Mouse (Mus musculus): ENCODE data around the gene Dmac2.
"Not testable (repeated sequence)": the region's sequence is repeated elsewhere in the genome, so short reads cannot be mapped to it uniquely, and the experiment has no call there.

Dmac2 gene

DNA sequence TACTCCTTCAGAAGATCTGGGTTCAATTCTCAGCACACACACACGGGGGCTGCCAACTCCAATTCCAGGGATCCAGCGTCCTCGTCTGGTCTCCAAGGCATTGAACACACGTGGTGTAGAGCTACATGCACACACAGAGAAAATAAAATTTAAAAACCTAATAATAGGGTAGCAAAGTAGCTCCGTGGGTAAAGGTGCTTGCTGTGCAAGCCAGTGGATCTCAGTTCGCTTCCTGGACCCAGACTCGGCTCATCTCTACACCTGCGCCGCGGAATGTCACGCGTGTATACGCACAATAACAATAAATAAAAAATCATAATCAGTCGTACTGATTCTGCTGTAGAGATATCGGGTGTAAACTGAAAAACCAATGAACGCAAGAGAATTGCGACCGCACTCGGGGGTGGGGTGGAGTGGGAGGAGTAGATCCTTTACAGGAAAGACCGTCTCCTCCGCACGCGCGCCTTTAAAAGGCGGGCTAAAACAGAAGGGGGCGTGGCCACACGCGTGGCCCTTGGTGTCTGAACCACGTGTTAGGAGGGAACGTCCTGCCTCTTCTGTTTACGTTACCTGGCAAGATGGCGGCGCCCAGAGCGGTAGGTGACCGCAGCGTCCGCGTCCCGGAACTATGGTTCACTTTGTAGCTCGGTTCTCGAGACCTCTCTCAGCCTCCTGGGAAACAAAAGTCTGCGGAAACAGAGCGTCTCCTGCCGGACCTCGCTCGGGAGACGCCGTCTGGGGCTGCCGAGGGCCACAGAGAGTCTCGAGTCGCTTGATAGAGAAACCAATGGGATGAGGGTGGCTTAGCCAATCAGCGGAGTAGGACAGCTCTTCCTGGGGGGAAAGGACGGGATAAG lies at the start of gene Dmac2:
Gene Dmac2, plus strand, starts transcription at position 550 of the 857 bp plus-strand sequence.
- DNase-seq, result peak; percentile 90

DNA sequence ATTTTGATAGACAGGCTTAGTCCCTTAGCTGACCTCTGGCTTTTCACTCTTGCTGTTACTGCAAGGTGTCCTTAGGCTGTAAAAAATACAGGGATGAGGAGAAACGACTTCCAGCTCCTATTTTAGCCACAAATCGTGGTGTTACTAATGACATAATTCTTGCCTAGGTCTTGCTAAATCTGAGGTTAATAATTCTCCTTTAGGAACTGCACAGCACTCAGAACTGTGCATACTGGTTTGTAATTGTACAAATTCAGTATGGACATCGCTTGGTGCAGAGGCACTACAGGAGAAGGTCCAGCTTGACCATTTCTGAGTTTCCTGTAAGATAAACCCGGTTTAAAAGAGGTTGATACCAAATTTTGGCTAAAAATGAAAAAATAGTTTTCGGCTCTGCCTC lies 45.4 kb upstream of the Dmac2 start:
- not testable (repeated sequence) for DNase-seq

- DNase-seq, result no peak
Observed at GRCm38 (mm10) chr7:25575105-25575504, 44.1 kb upstream of the Dmac2 start.

GRCm38 (mm10) chr7:25575870-25576269 lies 43.3 kb upstream of the Dmac2 start:
- DNase-seq, result no peak

DNA sequence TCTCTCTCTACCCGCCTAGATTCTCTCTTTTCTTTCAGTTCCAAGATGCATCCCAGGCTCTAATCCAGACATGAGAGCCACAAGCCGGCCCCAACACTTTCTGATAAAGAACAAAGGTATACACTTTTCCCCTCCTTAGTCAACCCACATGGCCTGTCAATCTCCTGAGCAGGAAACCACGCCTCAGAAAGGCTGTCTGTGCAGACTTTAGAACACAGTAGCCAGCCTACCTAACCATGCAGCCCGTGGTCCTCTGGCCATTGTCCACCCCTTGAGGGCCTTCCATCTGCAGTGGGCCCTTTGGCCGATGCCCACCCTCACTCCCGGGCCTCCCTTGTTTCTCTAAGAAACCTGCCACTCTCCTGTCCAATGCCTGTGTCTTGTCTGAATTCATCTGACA lies 42.9 kb upstream of the Dmac2 start:
- DNase-seq, result not testable (repeated sequence)

DNA sequence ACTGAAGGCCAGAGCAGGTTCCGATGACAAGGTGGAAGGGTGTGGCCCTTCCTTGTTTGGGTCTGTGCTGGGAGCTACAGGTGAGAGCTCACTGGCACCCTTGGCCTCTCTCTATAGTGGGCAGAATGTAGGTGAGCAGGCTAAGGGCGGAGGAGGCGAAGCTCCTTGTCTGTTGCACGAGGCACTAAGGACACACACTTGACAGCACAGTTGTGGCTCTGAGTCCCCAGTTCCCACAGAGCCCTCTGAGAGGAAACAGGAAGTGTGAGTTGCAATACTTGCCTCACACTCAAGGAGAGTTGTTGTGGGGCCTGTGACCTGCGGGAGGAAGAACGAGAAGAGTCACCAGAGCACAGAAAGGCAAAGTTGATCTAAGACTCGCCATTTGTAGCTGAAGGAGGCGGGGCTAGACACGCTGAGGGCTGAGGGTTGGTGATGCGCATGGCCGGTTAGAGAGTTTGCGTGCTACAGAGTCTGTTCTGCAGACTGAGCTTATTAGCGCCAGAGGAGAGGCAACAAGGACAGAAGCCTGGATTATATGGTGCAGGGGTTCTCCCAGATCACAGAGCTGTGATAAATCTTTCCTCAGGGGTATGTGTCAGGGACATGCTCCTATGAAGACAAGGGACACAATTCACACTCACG lies 42.3 kb upstream of the Dmac2 start:
- not testable (repeated sequence) for DNase-seq

GRCm38 (mm10) chr7:25579441-25579840 lies 39.8 kb upstream of the Dmac2 start:
- DNase-seq, result no peak

DNA sequence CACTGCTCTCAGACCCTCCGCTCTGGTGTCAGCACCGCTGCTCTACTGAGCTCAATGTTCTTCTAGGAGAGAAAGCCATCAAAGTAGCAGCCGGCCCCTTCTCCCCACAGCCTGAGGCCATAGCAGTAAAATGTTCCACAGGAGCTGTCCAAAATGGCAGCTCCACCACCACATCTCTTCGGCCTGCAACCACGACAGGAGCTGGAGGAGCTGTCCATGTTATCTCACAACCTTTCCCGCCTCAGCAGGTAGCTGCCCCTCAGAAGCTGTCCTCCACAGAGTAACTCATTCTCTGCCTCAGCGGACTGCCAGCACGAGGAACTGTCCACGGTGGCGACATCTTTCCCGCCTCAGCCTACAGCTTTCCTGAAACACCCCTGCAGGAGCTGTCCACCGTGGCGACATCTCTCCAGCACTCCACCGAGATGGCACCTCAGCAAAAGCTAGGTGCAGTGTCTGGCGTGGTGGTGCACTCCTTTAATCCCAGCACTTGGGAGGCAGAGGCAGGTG lies 36.9 kb upstream of the Dmac2 start:
- no peak for DNase-seq

- no peak for DNase-seq
Observed at GRCm38 (mm10) chr7:25584651-25585050, 34.6 kb upstream of the Dmac2 start.

DNA sequence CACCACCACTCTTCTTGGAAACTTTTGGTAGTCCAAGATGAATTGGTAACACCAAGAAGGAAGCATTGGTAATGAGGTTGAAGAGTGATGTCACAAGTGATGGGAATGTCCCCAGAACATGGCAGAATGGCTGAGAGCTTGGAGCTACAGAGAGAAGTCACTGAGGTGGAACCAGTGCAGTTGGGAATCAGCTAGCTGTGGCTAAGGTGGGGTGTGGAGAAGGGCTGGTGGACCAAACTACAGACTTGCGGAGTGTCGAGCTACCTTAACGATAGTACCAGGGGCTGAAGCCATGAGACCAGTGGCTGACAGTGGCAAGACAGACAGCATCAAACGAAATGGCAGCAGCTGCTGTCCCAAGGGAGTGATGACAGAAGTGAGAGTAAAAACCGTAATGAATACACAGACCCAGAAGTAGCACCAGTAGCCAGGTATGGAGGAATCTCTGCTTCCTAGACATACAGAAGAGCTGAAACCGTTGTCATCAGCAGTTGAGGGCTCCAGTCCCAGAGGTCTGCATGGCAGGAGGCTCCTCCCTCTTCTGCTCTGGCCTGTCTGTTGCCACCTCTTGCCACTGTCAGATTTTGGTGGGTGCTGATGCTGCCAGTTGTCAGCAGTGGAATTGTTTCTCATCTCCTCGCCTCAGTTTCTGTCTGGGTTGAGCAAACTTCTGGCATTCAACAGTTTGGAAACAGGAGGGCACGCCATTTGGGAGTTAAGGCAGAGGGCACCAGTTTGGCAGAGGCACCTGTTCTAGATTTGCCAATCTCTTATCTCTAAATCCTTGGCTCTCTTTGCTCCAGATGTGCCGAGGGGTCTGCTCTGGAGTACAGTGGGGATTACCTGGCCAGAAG lies 33.6 kb upstream of the Dmac2 start:
- no peak for DNase-seq

- no peak for DNase-seq
Observed at GRCm38 (mm10) chr7:25591226-25591625, 28.0 kb upstream of the Dmac2 start.

- no peak for DNase-seq
Observed at GRCm38 (mm10) chr7:25593859-25594258, 25.4 kb upstream of the Dmac2 start.

DNA sequence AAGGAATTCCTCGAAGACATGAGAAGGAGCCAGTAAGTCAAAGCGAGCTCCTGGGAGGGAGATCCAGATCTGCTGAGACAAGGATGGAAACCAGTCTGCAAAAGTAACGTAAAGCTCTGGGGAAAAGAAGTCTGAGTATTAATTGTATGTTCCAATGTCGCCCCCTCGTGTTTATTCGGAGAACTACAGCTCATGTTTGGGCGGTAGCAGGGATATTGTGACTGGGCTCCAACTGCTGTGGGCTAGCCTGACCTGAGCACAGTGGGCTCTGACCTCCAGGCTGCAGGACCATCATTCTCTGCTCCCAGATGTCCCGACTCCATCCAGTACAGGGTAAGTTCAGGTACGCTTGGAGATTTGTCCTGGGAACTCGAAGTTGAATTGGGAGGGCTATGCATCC lies 19.6 kb upstream of the Dmac2 start:
- DNase-seq, result peak; percentile 83

DNA sequence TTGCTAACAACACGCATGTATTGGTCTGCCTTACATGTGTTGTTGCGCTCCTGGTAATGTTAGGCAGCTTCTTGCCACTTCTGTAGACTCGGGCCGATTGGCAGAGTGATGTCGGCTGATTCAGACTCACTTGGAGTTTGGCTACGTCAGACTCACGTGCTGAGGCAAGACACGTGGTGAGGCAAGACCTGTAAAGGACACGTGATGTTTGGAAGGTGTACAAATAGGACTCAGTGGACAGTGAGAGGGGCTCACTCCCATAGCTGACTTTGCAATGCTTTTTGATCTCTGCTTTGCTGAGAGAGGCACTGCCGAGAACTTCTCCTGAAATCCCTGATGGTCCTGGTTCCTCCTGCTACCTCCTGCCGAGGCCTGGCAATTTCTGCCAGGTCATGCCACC lies 18.5 kb upstream of the Dmac2 start:
- no peak for DNase-seq

GRCm38 (mm10) chr7:25601346-25601745 lies 17.9 kb upstream of the Dmac2 start:
- no peak for DNase-seq

GRCm38 (mm10) chr7:25606625-25607063 lies 12.6 kb upstream of the Dmac2 start:
- no peak for DNase-seq

DNA sequence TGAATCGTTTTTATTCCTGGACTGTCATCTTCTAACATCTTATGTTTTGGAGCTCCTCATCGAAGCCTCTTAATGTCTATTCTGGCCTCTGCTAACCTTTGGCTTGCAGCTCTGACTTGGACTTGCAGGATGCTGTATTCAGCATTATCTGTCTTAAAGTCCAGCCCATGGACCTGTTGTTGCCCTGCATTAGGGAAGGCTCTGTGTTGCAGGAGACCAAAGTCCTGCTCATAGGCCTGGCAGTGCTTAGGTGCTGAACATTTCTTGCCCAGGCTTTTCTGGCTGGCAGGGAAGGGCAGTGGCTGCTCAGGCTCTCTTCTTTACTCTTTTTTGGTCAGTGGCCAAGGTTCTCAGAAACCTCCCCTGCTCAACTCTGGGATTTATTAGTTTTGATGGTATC lies 12.0 kb upstream of the Dmac2 start:
- DNase-seq, result no peak

DNA sequence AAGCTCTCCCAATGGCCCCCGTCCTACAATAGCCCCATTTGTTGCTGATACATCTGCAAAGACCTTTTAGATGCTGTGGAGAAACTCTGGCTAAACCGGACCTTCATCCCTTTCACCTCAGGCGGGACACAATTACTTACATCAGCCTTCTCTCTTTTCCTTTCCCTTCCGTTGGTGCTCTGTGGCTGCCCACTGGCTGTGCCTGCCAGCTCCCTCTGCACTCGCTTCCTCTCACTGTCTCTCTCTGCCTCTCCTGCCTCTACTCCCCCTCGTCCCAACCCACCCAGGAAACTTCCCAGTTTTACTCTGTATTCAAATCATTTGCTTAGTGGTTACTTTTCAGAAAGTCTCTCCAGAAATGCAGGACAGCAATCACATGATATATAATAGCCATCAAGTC lies 9.2 kb upstream of the Dmac2 start:
- no peak for DNase-seq

- no peak for DNase-seq
Observed at GRCm38 (mm10) chr7:25611501-25611900, 7.7 kb upstream of the Dmac2 start.

DNA sequence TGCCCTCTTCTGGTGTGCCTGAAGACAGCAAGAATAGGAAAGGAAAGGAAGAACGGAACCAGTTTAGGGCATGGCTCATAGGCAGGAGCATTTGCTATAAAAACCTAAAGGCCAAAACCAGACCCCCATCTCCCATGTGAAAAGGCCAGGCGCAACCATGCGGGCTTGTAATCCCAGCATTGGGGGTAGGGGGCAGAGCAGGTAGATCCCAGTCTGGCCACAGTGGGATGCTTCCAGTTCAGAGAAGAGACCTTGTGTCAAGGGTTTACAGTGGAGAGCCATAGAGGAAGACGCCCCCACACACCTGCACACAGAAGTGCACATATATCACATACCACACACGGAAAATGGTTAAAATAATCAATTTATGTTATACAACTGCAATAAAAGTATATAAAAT lies 5.1 kb upstream of the Dmac2 start:
- DNase-seq, result no peak

GRCm38 (mm10) chr7:25614831-25615705 lies 4.1 kb upstream of the Dmac2 start:
- no peak for DNase-seq

DNA sequence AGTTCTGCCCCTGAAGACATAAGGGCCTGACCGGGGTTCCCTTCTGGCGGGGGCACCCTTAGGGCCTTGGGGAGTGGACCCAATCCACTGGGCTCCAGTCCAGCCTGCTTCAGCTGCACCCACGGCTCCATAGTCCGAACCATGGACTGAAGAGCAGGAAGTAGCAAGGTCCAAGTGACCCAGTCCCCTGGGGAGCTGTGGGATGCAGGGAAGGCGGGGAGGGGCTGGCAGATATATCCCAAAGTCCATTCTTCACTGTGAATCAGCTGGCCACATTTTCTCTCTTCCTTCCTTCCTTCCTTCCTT lies 3.6 kb upstream of the Dmac2 start, which contains the start of gene Erich4:
Gene Erich4, minus strand, starts transcription at position 187 of the 306 bp plus-strand sequence.
- no peak for DNase-seq

Data from right cerebral cortex, postnatal 4 days (tissue).